Mouse (Mus musculus): ENCODE measurements around the gene Shroom2.

Shroom2 gene

DNA sequence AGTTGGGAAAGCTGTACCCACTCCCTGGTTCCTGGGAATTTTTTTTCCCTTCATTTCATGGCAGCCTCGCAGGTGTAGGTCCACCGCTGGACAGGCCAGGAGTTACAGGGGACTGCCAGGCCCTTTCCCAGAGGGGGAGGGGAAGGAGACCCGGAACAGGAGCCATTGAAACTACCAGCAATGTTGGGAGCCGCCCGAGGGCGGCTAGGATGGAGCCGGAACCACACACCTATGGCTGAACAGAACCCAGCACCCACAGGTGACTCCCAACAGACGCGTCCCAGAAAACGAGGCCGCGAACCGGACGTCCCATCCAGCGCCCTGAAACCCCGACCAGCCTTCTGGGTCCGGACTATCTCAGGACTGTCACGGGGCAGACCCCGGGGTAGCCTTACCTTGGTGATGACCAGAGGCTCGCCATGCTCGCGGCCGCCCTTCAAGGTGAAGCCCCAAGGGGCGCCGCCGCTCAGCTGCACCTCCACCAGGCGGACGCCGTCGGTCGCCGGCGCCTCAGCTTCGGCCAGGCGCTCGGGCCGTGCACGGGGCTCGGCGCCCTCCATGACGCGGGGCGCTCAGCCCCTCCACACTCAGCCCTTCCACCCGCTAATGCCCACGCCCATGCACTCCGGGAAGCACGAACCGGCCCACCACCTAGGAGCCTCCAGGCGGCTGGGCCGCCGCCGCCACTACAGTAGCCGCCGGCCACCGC is at the start of gene Shroom2:
Shroom2 (minus strand) TSS at position 575 of the 709 bp plus-strand sequence.
- DNase-seq, result peak; percentile 41

DNA sequence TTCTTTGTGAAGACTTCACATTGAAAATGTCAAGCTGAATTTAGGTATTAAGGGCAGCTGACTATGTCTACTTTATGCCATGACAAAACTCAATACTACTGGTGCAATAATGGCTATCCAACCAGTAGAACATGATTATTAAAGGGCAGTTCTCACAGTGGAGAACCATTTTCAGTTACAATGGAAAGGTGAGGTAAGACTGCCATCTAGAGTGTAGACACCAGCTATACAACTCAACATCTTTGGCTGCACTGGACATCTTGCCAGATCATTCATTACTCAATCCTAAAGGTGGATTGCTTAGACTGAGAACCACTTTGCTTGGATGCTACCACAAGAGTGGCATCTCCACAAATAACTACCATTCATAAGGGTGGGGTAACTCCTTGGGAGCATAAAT is 49.7 kb upstream of the Shroom2 start:
- DNase-seq, result peak; percentile 45

DNA sequence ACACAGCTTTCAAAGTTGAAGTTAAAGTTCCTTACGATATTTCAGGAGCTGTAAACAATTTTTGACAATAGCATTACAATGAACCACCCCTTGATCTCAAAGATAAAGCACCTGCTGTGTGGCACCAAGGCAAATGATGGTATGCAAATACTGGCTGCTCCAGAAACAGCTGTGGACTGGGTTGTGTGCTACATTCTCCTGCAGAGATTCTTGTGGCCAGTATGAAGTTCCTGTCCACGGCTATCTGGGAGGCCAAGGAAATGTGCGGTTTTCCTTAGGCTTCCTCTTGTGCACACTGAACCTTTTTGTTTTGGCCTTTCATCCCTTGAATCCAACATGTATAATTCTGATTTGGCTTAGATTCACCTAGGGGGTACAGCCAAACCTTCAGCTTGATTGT is 44.1 kb upstream of the Shroom2 start:
- no peak for DNase-seq

DNA sequence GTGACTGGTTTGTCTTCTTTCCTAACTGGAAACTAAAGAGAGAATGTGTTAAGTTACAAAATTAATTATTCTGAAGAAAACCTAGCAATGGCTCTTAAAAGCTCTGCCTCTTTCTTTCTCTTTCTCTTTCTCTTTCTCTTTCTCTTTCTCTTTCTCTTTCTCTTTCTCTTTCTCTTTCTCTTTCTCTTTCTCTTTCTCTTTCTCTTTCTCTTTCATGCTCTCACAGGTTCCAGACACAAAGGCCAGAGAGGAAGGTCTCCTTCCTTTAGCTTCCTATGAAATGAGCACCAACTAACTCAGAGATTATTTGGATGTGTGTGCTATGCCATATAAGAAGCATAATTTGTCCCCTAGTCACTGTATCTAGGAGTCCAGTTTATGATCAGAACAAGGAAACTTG is 36.1 kb upstream of the Shroom2 start:
- DNase-seq, result no peak

DNA sequence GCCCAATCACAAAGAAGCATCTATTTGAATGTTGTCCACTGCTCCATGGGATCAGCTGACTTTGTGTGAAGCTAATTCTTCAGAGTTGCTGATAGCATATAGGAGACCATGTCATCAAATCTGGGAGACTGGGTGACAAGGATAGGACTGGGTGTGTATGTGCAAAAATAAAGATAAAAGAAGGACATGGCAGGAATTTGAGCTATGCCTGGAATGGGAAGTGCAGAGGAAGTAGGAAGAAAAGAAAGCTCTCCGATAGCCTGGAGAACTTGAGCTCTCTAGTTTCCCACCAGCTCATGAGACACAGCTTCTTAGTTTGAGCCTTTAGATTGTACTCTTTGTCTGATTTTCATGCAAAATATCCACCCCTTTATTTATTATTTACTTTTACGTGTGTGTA is 19.3 kb upstream of the Shroom2 start:
- no peak for DNase-seq

DNA sequence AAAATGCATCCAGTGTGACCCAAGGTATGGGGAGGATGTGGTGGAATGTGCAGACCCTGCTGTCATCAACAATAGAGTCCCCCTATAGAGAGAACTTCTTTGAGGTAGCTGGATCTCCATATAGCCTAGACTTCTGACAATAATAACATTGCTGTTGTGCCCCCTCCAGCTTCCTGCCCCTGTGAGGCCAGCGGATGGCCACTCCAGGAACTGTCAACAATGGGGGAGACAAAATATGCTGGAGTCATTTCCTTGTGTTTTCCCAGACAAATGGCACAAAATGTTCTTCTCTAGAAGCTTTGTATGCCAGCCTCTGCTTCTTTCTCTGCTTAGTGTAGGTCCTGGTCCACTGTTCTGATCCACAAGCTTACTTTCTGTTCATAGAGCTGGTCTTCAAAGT is 18.9 kb upstream of the Shroom2 start:
- DNase-seq, result no peak

DNA sequence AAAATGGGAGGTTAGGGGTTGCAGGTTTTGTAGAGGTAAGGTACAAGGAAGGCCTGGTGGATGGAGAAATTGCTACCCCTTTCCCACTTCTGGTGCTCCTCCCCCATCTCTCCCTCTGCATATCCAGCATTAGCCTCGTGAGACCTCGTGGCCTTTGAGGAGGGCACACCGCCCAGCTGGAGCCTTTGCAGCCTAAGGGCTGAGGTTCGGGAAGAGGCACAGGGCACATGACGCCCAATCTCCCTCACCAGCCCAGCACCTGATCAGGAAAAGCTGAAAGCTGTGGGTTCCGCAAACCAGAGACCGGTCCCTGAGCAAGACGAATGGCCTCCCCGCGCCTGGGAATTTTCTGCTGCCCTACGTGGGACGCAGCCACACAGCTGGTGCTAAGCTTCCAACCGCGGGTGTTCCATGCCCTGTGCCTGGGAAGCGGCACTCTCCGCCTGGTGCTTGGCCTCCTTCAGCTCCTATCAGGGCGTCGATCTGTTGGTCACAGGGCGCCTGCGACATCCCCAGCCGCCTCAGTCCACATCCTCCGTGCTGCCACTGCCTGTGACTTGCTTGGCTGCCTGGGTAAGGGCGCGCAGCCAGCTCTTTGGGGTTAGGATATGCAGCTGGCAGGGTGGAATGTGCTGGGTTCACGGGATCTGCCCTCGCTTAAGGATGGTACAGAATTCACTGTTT is 12.6 kb upstream of the Shroom2 start, which contains the start of gene Gpr143:
Gpr143 (plus strand) TSS at position 202 of the 684 bp plus-strand sequence.
- DNase-seq, result peak; percentile 54

DNA sequence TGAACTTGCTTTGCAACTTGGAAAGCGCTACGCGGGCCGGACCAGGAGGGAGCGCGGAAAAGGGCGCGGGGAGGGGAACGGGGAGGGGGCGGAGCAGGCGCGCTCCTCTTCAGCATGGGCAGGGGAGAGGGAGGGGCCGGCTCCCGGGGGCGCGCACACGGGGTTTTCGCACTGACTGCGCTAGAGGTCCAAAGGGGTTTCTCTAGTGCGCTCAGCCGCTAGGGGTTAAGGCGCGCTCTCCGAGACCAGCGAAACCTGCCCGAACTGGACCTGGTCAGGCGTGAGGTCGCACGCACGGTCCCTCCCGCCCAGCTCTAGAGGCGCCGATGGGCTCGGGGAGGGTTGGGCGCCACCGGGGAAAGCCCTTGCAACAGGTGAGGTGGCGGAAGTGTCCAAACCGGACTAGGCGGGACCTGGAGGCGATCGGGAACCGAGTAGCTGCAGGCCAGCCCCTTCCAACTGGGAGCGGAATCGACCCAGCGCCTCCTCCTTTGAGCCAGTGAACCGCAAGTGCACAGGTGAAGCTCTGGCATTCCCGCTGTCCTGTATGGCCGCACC is 414 bp upstream of the Shroom2 start:
- DNase-seq, result peak; percentile 76

DNA sequence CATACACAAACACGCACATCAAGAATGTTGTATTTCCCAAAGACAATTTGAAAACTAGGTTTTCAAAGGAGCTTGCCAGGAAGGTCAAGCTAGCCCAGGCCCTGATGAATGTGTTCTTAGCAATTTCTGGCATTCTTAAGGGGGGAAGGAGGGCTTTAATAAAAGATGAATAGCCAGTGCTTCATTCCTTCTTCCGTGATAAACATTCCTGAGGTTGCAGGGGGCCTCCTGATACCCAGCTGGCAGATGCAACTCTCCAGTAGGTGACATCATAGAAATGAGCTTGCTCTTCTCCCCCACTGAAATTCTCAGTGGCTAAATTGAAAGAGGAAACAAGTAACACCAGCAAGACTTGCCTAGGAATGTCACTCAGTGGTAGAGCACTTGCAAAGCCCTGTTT is 5.1 kb downstream of the Shroom2 start:
- no peak for DNase-seq

DNA sequence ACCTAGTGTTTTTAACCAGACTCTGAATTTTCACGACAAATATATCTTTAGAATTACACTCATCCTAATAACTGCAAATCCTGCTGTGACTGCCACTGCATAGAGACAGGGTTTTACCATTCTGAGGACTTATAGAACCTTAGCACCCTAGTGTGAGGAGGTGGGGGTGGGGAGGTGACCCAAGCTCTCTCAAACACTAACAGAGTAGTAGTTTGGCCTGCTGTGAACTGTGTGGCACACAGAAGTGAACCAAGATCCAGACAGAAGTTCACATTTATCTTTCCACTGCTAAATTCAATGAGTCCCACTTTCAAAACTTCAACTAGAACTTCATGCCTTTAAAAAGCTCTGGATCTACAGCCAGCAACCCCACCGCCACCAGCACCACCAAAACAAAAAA is 6.4 kb downstream of the Shroom2 start:
- no peak for DNase-seq

DNA sequence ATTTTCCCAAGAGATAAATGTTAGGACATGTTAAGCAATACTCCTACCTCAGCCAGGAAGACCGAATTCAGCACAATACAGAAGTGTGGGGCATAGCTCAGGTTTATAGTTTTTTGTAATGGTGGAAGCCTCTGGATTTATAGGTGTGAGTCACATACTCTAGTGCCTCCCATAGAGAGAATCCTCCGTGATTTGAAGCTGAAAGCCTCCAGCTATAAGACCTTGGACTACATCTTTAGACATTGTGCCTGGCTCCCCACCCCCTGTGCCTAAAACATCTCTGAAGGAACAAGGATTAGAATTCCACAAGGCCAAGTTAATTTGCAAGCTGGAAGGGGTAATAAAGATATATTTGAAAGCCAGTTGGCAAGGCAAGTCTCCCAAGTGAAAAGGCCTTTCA is 6.8 kb downstream of the Shroom2 start:
- no peak for DNase-seq

DNA sequence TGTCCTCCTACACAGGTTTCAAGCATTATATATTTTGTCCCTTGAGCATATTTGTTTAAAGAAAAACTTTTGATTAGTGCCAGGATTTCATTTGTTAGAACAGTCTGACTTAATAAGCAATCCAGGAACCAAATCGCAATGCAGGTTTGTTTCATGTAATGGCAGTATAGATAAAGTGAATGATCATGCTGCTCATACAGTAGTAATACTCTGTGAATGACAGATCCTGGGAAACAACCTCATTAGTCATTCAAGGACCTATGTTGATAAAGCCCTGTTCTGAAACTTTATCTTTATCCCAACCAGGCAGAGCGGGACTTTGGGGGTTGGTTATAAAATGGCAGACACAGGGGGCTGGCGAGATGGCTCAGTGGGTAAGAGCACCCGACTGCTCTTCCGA is 13.0 kb downstream of the Shroom2 start:
- no peak for DNase-seq

DNA sequence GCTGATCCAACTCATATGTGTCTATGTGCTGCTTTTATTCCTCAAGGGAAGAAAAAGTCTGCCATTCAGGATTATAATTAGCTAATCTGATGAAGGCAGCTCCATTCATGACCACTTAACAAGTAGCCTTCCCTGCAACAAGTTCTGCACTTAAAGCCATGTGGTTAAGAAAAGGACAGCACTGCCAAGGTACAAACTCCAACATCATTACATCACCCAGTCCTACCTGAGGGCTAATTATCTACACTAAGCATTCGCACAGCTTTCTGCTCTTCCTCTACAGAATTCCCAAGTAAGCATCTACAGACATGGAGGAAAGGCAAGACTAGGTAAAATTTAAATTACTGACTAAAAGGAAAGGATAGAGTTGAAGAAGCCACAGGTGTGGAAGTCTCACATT is 13.4 kb downstream of the Shroom2 start:
- DNase-seq, result no peak

DNA sequence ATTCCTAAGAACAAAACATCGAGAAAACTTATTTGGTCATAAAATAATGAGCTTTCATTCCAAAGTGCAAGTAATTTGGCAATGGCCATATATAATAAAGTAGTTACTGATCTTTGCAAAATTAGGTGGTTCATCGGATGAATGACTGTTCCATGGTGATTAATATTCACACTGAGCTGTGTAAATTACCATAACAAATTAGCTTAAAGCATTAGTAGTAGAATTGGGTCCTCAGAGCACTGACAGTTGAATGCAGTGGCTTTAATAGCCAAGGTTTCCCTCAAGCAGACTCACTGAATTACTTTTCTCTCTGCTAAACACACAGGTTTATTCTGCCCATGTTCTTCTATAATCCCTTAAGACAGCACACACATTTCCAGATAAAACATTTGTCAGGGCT is 23.3 kb downstream of the Shroom2 start:
- DNase-seq, result no peak

DNA sequence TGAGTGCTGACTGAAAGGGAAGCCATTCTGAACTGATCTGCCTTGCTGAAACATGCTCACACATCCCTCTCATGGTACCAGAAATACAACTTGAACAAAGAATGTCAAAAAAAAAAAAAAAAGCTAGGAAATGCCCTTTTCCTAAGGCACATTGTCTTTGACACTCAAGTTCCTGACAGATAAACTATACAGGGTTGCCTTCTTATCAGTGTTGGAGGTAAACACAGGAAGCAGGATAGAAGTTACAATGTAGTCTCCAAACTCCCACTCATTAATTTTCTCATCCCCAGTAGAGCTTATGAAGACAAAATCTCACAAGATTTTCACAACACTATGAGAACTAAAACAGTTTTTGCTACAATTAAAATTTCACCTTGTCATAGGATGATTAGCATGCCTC is 25.6 kb downstream of the Shroom2 start:
- no peak for DNase-seq

DNA sequence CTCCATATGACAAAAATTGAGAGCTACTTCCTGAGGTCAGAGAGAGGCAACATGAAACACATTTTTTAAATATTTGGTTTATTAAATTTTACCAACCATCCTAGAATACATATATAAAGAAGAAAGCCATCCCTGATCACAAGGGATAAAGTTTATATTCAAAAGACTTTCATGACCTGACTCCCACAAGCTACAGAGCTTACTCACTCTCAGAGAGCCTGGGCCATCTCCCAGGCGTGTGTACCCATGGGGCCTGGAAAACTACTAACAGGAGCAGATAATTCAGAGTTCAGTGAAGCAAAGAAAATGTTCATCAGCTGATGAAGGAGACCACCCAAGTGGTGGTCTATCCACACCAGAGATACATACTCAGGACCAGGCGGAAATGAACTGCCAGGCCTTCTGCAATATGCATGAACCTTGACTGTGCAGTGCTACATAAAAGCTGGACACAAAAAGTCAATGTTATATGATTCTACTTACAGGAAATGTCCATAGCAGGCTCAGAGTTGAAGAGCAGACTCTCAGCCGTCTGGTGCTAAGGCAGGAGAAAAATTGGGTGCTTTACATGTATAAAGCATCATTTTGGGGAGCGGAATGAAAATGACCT is 30.4 kb downstream of the Shroom2 start:
- DNase-seq, result no peak

DNA sequence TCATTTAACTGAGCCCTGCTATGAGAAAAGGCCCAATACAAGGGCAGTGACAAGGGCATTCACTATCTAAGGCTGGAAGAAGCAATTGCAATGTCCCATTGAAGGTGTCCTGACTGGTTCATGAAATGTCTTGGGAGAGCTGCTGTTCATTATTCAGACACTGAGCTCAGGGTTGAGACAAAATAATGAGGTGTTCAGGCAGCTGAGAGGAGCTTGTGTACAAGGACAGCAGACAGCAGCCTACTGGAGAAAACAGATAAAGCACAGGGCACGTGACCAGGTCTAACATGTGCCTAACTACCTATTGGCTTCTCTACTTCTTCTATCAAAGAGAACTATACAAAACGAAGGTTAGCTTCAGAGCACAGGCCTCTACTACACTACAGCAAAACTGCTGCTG is 31.1 kb downstream of the Shroom2 start:
- DNase-seq, result no peak

DNA sequence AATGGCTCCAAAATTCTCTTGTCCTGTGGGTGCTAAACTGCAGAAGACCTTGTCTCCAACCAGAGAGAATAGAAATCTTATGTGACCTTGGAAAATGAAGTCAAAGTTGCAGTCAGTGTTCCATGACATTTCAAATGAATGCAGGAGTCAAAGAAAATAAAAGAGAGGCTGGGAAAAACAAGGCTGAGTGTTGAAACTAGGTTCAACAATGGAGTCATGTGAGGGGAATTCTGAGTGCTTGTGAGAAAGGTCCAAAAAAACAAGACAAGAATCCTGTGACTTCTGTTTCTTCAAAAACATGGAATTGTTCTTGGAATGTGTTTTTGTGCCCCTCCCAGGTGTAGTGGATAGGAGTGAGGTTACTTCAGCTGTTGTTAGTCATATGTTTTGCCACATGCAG is 34.0 kb downstream of the Shroom2 start:
- DNase-seq, result no peak

DNA sequence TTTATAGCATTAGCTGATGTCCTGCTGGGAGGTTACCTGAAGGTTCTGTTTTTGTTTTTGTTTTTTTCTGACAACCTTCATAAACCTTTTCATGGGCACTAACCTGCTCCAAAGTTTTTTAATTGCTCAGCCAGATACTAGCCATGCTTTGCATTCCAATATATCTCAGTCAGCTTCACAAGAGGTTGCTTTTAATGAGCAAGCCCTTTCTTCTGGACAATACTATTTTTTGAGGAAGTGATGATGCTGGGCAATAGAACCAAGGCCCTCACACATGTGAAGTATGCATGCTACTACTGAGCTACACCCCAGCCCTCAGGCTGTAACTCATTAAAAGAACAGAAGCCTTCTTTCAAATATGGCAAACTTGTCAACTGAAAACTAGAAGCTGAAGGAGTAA is 52.6 kb downstream of the Shroom2 start:
- no peak for DNase-seq

DNA sequence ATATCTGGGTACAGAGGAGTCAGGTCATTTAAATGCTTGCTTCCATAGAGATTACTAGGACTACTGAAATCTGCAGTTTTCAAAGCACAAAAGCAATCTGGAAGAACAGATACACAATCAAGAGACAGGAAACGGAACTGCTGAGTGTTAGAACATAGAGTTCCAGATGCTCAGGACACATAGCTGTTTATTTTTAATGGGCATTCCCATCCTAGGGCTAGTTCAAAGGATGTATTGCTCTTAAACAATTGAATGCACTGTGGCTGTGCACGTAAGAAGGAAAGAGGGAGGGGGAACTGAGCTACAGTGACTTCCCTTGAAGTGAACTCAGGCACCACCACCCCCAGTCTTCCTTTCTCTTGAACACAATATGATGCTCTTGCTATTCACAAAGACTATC is 58.5 kb downstream of the Shroom2 start:
- DNase-seq, result peak; percentile 25

DNA sequence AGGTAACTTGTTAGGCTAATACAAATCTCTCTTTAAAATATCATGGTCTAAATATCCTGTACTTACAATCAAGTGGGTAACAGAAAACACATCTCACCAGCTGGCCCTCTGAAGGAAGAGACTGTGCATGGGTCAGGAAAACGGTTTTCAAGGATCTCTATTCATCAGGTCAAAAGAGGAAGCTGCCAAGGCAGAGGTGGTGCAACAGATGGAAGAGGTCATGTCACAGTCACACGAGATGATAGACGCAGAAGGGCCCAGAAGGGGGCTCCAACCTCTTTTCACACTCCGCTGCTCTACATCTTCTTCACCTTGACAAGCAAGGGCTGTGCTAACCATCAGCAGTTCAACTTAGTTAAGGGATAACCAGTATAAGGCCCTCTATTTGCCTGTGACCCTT is 60.9 kb downstream of the Shroom2 start:
- no peak for DNase-seq

DNA sequence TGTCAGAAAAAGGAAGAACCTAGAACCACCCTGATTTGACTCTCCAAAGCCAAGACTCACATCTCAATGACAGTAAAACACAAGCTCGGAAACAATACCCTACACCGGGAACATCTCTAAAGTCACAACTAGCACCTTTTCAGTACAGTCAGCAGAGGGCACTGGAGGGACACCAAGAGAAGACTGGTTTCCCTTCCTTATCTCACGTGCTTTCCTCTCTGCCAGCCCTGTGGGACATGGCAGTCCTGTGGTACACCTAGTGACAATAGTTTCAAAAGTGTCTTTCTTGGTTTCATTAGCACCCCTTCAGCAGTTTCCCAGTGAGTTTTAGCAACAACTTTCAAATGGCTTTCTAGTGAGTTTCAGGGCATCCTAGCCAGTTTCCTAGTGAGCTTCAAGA is 63.9 kb downstream of the Shroom2 start:
- peak; percentile 69 for DNase-seq

DNA sequence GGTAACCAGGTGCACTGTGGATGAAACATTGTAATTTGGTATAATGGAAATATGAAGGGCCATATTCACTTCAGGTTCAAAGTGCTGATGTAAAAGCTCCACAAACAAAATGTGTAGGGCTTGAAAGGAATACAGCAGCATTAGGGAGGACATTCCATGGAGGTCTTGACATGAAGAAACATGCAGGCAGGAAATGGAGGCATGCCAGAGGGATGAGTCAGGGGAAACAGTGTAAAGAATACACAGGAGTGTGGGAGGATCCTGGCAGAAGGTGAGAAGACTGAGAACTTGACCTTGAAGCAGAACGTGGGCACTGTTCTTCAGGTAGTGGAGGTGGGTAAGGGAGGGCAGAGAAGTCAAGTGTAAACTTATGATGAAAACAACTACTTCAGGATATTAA is 65.6 kb downstream of the Shroom2 start:
- peak; percentile 38 for DNase-seq

DNA sequence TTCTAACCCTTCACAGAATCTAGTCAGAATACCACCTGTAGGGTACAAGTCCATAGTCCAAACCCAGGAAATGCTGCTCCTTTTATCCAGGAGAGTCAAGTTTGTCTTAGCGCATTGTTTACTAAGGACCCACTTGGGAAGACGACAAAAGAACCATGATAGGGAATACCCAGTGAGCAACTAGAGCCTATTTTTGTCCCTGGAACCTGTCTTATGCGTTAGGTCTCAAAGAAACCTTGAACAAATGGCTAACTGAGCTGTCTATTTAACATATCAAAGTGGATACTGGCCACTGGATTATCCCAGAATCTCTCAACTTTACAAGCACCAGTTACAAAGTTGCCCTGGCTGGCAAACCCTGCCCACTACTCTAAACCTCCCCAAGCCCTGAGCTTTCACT is 67.6 kb downstream of the Shroom2 start:
- DNase-seq, result no peak

All from lung, postnatal 36 days (tissue).